Mouse (Mus musculus) liver, adult 2 months (tissue): ENCODE measurements around the gene Raver1.

Experiments used
- CTCF ChIP-seq: fragments of 200-500 bp; IDR thresholded peaks from 2 replicates; pipeline ENCODE4 v1.5.1; 2011; ENCODE audit warnings: low read depth, low read length, control low read depth
- POLR2A ChIP-seq: fragments of 200-500 bp; IDR thresholded peaks from 2 replicates; pipeline ENCODE4 v1.6.1; 2011; ENCODE audit warnings: low read length, control low read depth; ENCODE audit not compliant: insufficient read depth; ENCODE audit errors: extremely low read depth

GRCm38 (mm10) chr9:21033136-21033535 is 58.7 kb downstream of the Raver1 start:
- TF ChIP-seq POLR2A = no peak
- no peak for TF ChIP-seq CTCF
